Mouse (Mus musculus) liver (tissue): ENCODE measurements around the gene Zfp456.
A peak's percentile ranks its signal among the peaks of the same experiment; 100 is the strongest.
"Not testable (repeated sequence)": the region's sequence is repeated elsewhere in the genome, so short reads cannot be mapped to it uniquely, and the experiment has no call there.

Source experiments
- DNase-seq: peaks from one replicate; pipeline ENCODE4 v3.0.0-alpha.2; 2020; ENCODE audit warnings: mixed read lengths

The Zfp456 gene

GRCm38 (mm10) chr13:67375050-67375911 is at the start of gene Zfp456, which contains the start of gene Gm28041:
TSS of gene Zfp456 (minus strand) at chr13:67375810.
TSS of gene Gm28041 (minus strand) at chr13:67375733.
- DNase-seq: peak; percentile 68

- DNase-seq: not testable (repeated sequence)
Measured at GRCm38 (mm10) chr13:67422532-67422931, 46.9 kb upstream of the Zfp456 start.

GRCm38 (mm10) chr13:67421207-67421857 is 45.7 kb upstream of the Zfp456 start, which contains the start of gene Zfp459:
TSS of gene Zfp459 (minus strand) at chr13:67421418.
- peak; percentile 22 for DNase-seq

GRCm38 (mm10) chr13:67420558-67421206 is 45.1 kb upstream of the Zfp456 start:
- no peak for DNase-seq

DNA sequence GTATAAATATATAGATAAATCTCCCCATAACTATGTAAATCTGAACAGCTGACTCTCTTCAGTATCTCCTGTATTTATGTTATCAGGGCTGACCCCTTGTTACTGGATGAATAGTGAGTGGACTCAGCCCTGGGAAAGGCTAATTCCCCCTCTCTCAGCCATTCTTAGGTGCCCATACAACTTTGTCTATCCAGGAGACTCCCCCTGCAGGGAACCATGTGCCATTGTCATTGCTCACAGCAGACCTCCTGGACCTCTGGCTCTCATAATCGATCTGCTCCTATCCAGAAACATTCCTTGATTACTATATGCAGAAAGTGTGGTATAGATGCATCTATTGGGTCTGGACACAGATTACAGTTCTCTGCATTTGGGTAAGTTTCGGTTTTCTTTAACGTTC is 41.2 kb upstream of the Zfp456 start:
- no peak for DNase-seq

DNA sequence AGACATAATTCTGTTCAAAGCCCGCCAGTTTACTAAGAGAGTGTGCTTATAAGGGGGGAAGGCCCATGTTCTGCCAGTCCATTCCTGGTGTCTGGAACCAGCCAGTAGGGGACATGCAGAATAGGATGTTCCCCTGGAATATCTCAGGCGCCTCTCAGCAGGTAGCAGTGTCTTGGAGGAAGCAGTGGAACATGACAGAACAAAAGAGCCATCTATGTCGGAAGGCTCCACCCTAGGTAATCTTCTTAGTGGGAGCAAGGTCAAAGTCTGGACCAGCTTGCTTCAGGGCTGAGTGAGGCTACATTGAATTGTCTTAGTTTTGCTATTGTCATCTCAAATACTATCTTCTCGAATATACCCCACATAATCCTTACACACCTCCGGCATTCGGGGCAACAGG is 40.1 kb upstream of the Zfp456 start:
- DNase-seq: no peak

DNA sequence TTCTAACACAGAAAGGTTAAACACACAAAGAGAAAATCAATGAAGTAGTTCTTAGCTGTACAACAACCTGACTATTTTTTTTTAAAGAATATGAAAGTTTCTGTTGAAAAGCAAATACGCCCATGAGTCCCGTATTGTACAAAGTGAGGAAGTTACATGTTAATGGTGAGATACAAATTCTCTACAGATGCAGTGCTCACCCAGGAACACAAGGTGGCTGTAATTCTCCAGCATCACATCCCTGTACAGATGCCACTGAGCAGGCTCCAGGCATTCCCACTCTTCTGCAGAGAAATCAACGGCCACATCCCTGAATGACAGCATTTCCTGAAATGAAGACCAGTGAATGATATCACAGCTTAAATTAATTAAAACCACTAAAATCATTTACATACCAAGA is 38.0 kb upstream of the Zfp456 start:
- not testable (repeated sequence) for DNase-seq

DNA sequence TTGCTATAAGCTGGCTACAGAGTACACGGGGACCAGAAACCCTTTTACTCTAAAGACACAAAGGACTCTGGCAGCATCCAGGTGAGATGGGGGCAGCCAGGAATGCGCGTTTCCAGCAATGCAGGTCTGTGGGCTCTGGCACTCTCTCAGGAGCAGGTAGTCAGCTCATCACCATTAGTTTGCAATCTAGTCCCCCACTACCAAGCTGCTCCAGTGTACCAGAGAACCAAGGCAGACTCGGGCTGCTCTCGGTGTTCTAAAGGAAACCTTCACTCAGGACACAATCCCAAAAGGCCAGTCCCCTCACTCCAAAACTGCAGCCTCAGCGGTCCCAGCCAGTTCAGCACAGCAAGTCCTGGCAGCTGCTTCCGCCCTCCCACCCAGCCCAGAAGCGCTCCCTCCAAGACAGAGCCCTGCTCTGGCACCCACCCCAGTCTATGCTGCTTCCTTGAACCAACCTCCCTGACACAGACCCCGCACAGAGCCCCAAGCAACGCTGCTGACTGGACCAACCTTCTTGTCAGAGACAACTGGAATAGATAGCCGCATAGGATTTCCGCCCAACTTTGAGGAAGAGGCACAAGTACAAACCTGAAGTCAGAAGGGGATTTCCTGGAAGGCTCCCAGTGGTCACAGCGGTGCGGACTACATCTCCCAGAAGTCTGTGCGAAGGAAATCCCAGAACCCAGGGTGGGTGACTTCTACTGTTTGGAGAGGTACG is 23.7 kb upstream of the Zfp456 start, which contains the start of gene Zfp429:
Zfp429 (minus strand) TSS at position 637 of the 721 bp plus-strand sequence.
- peak; percentile 64 for DNase-seq

- not testable (repeated sequence) for DNase-seq
Measured at GRCm38 (mm10) chr13:67376255-67376654, 645 bp upstream of the Zfp456 start.

- DNase-seq: peak; percentile 80
Measured at GRCm38 (mm10) chr13:67360131-67360744, 15.4 kb downstream of the Zfp456 start, which contains the start of the genes Gm28044 and Zfp953. TSS of gene Gm28044 (minus strand) at chr13:67360536. TSS of gene Zfp953 (minus strand) at chr13:67360605.

DNA sequence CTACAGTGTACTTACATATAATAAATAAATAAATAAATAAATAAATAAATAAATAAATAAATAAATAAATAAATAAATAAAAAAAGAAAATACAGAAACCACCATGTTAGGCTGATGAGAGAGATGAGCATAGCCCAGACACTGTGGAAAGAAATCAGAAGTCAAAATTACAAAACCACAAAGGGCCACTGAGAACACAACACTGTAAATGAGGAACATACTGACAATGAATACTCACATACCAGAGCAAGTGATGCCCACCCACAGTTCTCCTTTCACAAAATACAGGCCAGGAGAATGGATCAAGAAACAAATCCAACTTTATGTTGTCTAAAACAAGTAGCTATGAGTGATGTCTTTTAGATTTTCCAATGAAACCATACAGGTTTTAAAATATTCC is 23.8 kb downstream of the Zfp456 start:
- DNase-seq: no peak

GRCm38 (mm10) chr13:67343422-67343821 is 32.2 kb downstream of the Zfp456 start:
- DNase-seq: no peak

DNA sequence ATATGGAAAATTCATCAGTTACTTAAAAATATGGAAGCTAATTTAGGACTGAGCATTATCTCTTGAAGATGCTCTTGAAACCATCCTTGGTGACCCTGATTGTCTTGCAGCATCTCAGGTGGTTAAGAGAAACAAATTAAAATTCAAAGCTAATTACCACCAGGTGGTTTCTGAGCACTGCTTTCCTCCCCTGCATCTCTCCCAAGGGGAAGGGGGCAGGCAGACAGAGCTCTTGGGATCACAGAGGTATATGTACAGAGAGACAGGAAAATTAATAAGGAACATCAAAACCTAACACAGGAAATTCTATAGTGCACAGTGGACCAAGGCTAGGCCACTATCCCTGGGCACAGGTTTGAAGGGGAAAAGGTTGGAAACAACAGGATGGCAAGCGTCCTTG is 42.7 kb downstream of the Zfp456 start:
- DNase-seq: peak; percentile 3

GRCm38 (mm10) chr13:67332019-67332724 is 43.4 kb downstream of the Zfp456 start, which contains the start of gene Zfp595:
TSS of gene Zfp595 (minus strand) at chr13:67332570.
- peak; percentile 76 for DNase-seq
